Mouse (Mus musculus) stomach, postnatal 0 days (tissue): ENCODE measurements around the gene Psmb3.

Experiments used
- CTCF ChIP-seq: IDR thresholded peaks from 2 replicates; pipeline ENCODE4 v1.5.1; 2016; ENCODE audit warnings: antibody characterized with exemption, low read depth, mild to moderate bottlenecking, moderate library complexity
- EP300 ChIP-seq: optimal IDR thresholded peaks from 2 replicates; pipeline ENCODE3; 2016; ENCODE audit warnings: antibody characterized with exemption

- TF ChIP-seq CTCF (no peak), EP300 (no peak)
Observed at GRCm38 (mm10) chr11:97753277-97753676, 50.1 kb downstream of the Psmb3 start.
